Mouse (Mus musculus): Measurements from ENCODE around the gene Wdr81. TPM values are rescaled to one million over a fixed set of nuclear protein-coding genes. Genes with fewer than 3 reads are reported as not detected.
A peak's percentile ranks its signal among the peaks of the same experiment; 100 is the strongest.

Wdr81 gene
- total RNA-seq, 4 experiments from 2014 or later: 5.2 to 7.0 (median 6.2) TPM

GRCm38 (mm10) chr11:75438804-75439203 lies 15.7 kb downstream of the Wdr81 start:
- DNase-seq (ENCODE audit: low spot score in 2 of 2): no peak

- DNase-seq (ENCODE audit: low spot score in 2 of 2): no peak
Measured at GRCm38 (mm10) chr11:75438194-75438593, 16.3 kb downstream of the Wdr81 start.

GRCm38 (mm10) chr11:75434138-75434537 lies 20.4 kb downstream of the Wdr81 start:
- no peak for DNase-seq (ENCODE audit: low spot score in 2 of 2)

GRCm38 (mm10) chr11:75431307-75431706 lies 23.2 kb downstream of the Wdr81 start:
- peak; percentile 74 to 84 for DNase-seq (ENCODE audit: low spot score in 2 of 2)

- DNase-seq (ENCODE audit: low spot score in 2 of 2): no peak
Measured at GRCm38 (mm10) chr11:75429019-75429705, 25.4 kb downstream of the Wdr81 start.

GRCm38 (mm10) chr11:75424459-75424858 lies 30.1 kb downstream of the Wdr81 start:
- no peak for DNase-seq (ENCODE audit: low spot score in 2 of 2)

GRCm38 (mm10) chr11:75424033-75424432 lies 30.5 kb downstream of the Wdr81 start:
- DNase-seq (ENCODE audit: low spot score in 2 of 2): no peak

- no peak for DNase-seq (ENCODE audit: low spot score in 2 of 2)
Measured at GRCm38 (mm10) chr11:75423091-75423490, 31.4 kb downstream of the Wdr81 start.

- DNase-seq (ENCODE audit: low spot score in 2 of 2): no peak
Measured at GRCm38 (mm10) chr11:75422013-75422792, 32.3 kb downstream of the Wdr81 start, which contains the start of gene Serpinf1. Gene Serpinf1 (minus strand): TSS chr11:75422701.

- peak in 1 of 2 experiments; percentile 31 for DNase-seq (ENCODE audit: low spot score in 2 of 2)
Measured at GRCm38 (mm10) chr11:75421375-75422012, 33.0 kb downstream of the Wdr81 start.

GRCm38 (mm10) chr11:75420810-75421374 lies 33.6 kb downstream of the Wdr81 start:
- no peak for DNase-seq (ENCODE audit: low spot score in 2 of 2)

- no peak for DNase-seq (ENCODE audit: low spot score in 2 of 2)
Measured at GRCm38 (mm10) chr11:75420037-75420436, 34.5 kb downstream of the Wdr81 start.

GRCm38 (mm10) chr11:75415994-75416393 lies 38.5 kb downstream of the Wdr81 start:
- no peak for DNase-seq (ENCODE audit: low spot score in 2 of 2)

- DNase-seq (ENCODE audit: low spot score in 2 of 2): no peak
Measured at GRCm38 (mm10) chr11:75415096-75415495, 39.4 kb downstream of the Wdr81 start.

GRCm38 (mm10) chr11:75410591-75410990 lies 43.9 kb downstream of the Wdr81 start:
- DNase-seq (ENCODE audit: low spot score in 2 of 2): no peak

GRCm38 (mm10) chr11:75409679-75410575 lies 44.6 kb downstream of the Wdr81 start:
- DNase-seq (ENCODE audit: low spot score in 2 of 2): no peak

GRCm38 (mm10) chr11:75406865-75407264 lies 47.7 kb downstream of the Wdr81 start:
- no peak for DNase-seq (ENCODE audit: low spot score in 2 of 2)

GRCm38 (mm10) chr11:75406104-75406503 lies 48.4 kb downstream of the Wdr81 start:
- DNase-seq (ENCODE audit: low spot score in 2 of 2): no peak

GRCm38 (mm10) chr11:75404801-75405200 lies 49.7 kb downstream of the Wdr81 start:
- DNase-seq (ENCODE audit: low spot score in 2 of 2): no peak

GRCm38 (mm10) chr11:75403301-75404052 lies 51.0 kb downstream of the Wdr81 start:
- peak; percentile 33 to 51 for DNase-seq (ENCODE audit: low spot score in 2 of 2)
